Mouse (Mus musculus) CD4-positive naive resting alpha-beta T cell, adult 57 days (primary cell): ENCODE data around the gene Mex3b. TPM values are rescaled to one million over a fixed set of nuclear protein-coding genes. Genes with fewer than 3 reads are reported as not detected.

Experiments
- total RNA-seq: library from RNA; stranded (reverse); gene quantifications from one replicate; pipeline ENCODE4 v1.2.4, GENCODE M21; 2023

Mex3b gene
- total RNA-seq: 28.6 TPM

DNA sequence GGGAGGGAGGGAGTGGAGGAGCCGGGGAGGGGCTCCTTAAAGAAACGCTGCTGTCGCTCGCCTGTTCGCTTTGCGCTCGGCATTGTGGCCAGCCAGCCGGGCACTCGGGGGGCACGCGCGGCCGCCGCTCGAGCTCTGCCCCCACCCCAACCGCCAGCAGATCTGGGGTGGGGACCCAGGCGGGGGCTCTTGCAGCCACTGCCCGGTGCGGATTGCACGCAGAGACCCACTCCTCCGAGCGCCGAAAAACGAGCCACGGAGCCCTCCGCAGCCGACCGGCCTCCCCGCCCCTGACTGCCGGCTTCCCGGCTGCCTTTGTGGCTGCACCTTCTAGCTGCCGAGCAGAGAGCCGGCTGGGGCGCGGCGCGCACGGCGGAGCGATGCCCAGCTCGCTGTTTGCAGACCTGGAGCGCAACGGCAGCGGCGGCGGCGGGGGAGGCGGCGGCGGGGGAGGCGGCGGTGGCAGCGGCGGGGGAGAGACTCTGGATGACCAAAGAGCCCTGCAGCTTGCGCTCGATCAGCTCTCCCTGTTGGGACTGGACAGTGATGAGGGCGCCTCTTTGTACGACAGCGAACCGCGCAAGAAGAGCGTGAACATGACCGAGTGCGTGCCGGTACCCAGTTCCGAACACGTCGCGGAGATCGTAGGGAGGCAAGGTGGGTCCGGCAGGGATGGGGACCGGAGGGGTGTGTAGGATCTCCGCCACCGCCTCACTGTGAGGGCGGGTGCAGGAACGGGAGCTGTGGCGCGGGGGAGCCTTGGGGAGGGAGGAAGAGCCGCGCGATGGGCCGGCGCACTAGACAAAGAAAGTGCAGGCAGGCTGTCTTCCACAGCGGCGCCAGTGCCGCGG is at the start of gene Mex3b:
TSS of gene Mex3b (plus strand) at position 63 of the 851 bp plus-strand sequence.

Other genes with a start within 250 kb of the Mex3b start
- gene Saxo2, start 218.8 kb upstream of the Mex3b start, total RNA-seq: not detected
- gene Efl1, start 218.7 kb upstream of the Mex3b start, total RNA-seq: 36.3 TPM